Mouse (Mus musculus) CH12.LX (cell line): ENCODE measurements around the gene Klhl31.

ENCODE experiments used
- CHD1 ChIP-seq: IDR thresholded peaks from 2 replicates; pipeline ENCODE4 v1.6.1; 2012; ENCODE audit warnings: low read depth, low read length, improper control_type of control experiment, inconsistent platforms
- CTCF ChIP-seq, 2 experiments: IDR thresholded peaks in 1 of 2; conservative IDR thresholded peaks in 1 of 2; 2 replicates each; pipeline ENCODE4 v1.5.1; 2011 to 2012; ENCODE audit warnings: low read depth in 2 of 2, low read length in 2 of 2, improper control_type of control experiment in 1 of 2, inconsistent platforms in 1 of 2, mild to moderate bottlenecking in 1 of 2, moderate library complexity in 1 of 2
- GABPA ChIP-seq: IDR thresholded peaks from 2 replicates; pipeline ENCODE4 v1.6.1; 2012; ENCODE audit warnings: low read depth, low read length, improper control_type of control experiment, inconsistent platforms; ENCODE audit not compliant: insufficient replicate concordance
- JUND ChIP-seq: conservative IDR thresholded peaks from 2 replicates; pipeline ENCODE4 v1.6.1; 2011; ENCODE audit warnings: low read depth, low read length, improper control_type of control experiment
- MAX ChIP-seq: IDR thresholded peaks from 2 replicates; pipeline ENCODE4 v1.6.1; 2011; ENCODE audit warnings: low read length, improper control_type of control experiment
- MAZ ChIP-seq: IDR thresholded peaks from 2 replicates; pipeline ENCODE4 v1.6.1; 2012; ENCODE audit warnings: low read depth, mild to moderate bottlenecking, inconsistent platforms, low read length, improper control_type of control experiment, moderate library complexity
- MYC ChIP-seq: IDR thresholded peaks from 2 replicates; pipeline ENCODE4 v1.6.1; 2011; ENCODE audit warnings: low read depth, mild to moderate bottlenecking, improper control_type of control experiment, low read length
- NRF1 ChIP-seq: IDR thresholded peaks from 2 replicates; pipeline ENCODE4 v1.6.1; 2014; ENCODE audit warnings: low read depth, mild to moderate bottlenecking, inconsistent platforms, low read length, improper control_type of control experiment, moderate library complexity
- POLR2A ChIP-seq: IDR thresholded peaks from 2 replicates; pipeline ENCODE4 v1.6.1; 2011; ENCODE audit warnings: low read depth, mild to moderate bottlenecking, improper control_type of control experiment, low read length
- SIN3A ChIP-seq: IDR thresholded peaks from 2 replicates; pipeline ENCODE4 v1.6.1; 2012; ENCODE audit warnings: low read length, improper control_type of control experiment, inconsistent platforms
- TCF12 ChIP-seq: IDR thresholded peaks from 2 replicates; pipeline ENCODE4 v1.6.1; 2014; ENCODE audit warnings: low read depth, mild to moderate bottlenecking, inconsistent platforms, low read length, improper control_type of control experiment

DNA sequence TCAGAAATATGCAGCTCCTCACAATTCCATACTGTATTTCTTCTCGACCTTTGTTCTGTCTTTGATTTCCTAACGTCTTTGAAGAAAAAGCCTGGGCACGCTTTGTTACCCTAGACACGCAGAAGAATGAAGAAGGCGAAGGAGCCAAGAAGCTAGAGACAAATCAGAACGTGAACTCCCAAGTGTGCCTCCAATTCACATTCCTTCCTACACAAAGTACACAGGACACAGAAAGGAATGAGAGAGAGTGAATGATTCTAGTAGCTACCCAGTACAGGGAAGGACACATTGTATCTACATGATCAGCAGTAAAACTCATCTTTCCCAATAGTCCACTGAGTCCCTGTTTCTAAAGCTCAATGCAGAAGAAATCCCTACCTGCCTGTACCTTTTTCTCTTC, 33.8 kb downstream of the Klhl31 start:
- TF ChIP-seq GABPA = no peak
- no peak for TF ChIP-seq MAX
- no peak for TF ChIP-seq JUND
- no peak for TF ChIP-seq MYC
- TF ChIP-seq TCF12 = no peak
- no peak for TF ChIP-seq CHD1
- no peak for TF ChIP-seq POLR2A
- TF ChIP-seq CTCF (conservative IDR thresholded peaks at IDR 0.05 in 1 of 2, IDR thresholded peaks at IDR 0.05 in 1 of 2; ENCODE audit: low read depth in 2 of 2, low read length in 2 of 2) = no peak
- no peak for TF ChIP-seq MAZ
- TF ChIP-seq SIN3A = no peak
- no peak for TF ChIP-seq NRF1
